Mouse (Mus musculus) E14TG2a.4 (cell line): ENCODE data around the gene Dhx37.

ENCODE experiments used
- H3K27me3 ChIP-seq: 2 replicates; pipeline ENCODE4 v1.6.1; 2014; ENCODE audit warnings: low read length, control low read depth; ENCODE audit not compliant: insufficient read depth
- H3K36me3 ChIP-seq: 2 replicates; pipeline ENCODE4 v1.6.1; 2014; ENCODE audit warnings: low read length, control low read depth; ENCODE audit not compliant: insufficient read depth
- H3K4me1 ChIP-seq: replicated peaks from 2 replicates; pipeline ENCODE4 v1.6.1; 2014; ENCODE audit warnings: low read depth, low read length, control low read depth
- H3K4me3 ChIP-seq: replicated peaks from 2 replicates; pipeline ENCODE4 v1.5.1; 2014; ENCODE audit warnings: mild to moderate bottlenecking, low read length
- H3K9me3 ChIP-seq: 2 replicates; pipeline ENCODE4 v1.6.1; 2014; ENCODE audit warnings: low read length, control low read depth
- CTCF ChIP-seq: conservative IDR thresholded peaks from 2 replicates; pipeline ENCODE4 v1.5.1; 2014; ENCODE audit warnings: low read length
- NANOG ChIP-seq: IDR thresholded peaks from 2 replicates; pipeline ENCODE4 v1.6.1; 2014; ENCODE audit warnings: borderline replicate concordance, low read length, mixed read lengths
- POU5F1 ChIP-seq: IDR thresholded peaks from 2 replicates; pipeline ENCODE4 v1.6.1; 2014; ENCODE audit warnings: low read length, borderline replicate concordance

Dhx37 gene

DNA sequence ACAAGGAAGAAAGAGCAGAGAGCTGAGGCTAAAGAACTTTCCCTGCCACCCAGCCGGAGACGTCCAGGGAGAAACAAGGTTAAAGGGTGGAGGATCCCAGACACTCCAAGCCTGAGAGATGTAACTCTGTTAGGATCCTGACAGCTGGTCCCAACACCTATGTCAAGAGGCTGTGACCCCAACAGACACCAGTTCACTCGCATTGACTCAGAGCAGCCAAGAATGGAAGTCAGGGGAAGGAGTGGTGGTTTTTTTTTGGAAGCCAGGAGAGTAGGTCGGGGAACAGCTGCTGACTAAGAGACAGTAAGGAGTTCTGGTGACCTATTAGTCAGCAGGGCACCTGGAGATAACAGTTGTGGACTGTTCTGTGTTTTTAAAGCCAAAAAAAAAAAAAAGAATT is 61.9 kb downstream of the Dhx37 start:
- no peak overlapping the region for H3K4me3 ChIP-seq
- peaks cover 8% of the 10 kb centered on the region; the same call in 1 of the 2 replicates for H3K4me1 ChIP-seq
- H3K27me3 ChIP-seq, result no peaks in the 10 kb centered on the region
- TF ChIP-seq NANOG, result no peak
- TF ChIP-seq CTCF, result no peak
- TF ChIP-seq POU5F1, result no peak
- no peaks in the 10 kb centered on the region for H3K36me3 ChIP-seq
- H3K9me3 ChIP-seq, result peaks cover 23% of the 10 kb centered on the region

DNA sequence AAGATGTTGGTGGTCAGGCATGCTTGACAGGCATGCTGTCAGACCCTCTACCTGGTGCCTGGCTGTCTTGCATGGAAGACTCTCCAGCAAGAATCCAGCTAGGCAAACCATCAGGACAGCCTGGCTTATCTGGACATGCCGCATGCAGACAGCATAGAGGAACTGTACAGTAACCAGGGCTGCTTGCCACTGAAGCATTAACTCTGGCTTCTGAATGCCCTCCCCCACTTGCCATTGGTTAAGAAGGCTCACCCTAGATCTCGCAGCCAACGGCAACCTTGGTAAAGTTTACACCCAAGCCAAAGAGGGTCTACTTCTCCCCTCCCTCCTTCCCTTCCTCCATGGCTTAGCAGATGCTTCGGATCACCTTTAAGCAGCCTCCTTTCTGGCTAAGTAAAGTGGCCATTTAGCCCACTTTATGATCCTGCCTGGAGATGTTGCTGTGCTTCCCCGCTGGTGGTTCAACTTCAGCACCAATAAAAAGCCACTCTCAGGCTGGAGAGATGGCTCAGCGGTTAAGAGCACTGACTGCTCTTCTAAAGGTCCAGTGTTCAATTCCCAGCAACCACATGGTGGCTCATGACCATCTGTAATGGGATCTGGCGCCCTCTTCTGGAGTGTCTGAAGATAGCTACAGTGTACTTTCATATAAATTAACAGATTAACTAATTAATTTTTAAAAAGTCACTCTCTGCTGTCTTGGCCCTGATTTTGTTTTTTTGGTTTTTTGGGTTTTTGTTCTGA is 62.8 kb downstream of the Dhx37 start:
- no peak overlapping the region for H3K4me3 ChIP-seq
- no peaks in the 10 kb centered on the region for H3K36me3 ChIP-seq
- no peaks in the 10 kb centered on the region for H3K27me3 ChIP-seq
- H3K9me3 ChIP-seq, result peaks cover 23% of the 10 kb centered on the region
- peaks cover 8% of the 10 kb centered on the region; the same call in 1 of the 2 replicates for H3K4me1 ChIP-seq
- TF ChIP-seq NANOG, result no peak
- peak; percentile 51 for TF ChIP-seq CTCF

DNA sequence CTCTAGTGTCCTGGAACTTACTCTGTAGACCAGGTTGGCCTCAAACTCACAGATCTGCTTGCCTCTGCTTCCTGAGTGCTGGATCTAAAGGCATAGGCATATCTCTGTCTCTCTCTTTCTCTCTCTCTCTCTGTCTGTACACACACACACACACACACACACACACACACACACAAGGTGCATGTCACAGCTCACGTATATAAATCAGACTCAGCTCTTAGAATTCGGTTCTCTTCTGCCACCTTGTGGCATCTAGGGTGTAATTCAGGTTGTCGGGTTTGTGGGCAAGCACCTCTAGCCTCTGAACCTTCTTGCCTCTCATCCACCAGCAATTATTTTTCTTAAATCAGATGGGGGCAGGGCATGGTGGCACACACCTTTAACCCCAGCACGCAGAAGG is 65.4 kb downstream of the Dhx37 start:
- peaks cover 9% of the 10 kb centered on the region for H3K9me3 ChIP-seq
- no peaks in the 10 kb centered on the region; the same call in 1 of the 2 replicates for H3K27me3 ChIP-seq
- no peaks in the 10 kb centered on the region for H3K36me3 ChIP-seq
- peaks cover 8% of the 10 kb centered on the region; the same call in 1 of the 2 replicates for H3K4me1 ChIP-seq
- no peak overlapping the region for H3K4me3 ChIP-seq
- TF ChIP-seq POU5F1 (no peak), CTCF (peak; percentile 57)

DNA sequence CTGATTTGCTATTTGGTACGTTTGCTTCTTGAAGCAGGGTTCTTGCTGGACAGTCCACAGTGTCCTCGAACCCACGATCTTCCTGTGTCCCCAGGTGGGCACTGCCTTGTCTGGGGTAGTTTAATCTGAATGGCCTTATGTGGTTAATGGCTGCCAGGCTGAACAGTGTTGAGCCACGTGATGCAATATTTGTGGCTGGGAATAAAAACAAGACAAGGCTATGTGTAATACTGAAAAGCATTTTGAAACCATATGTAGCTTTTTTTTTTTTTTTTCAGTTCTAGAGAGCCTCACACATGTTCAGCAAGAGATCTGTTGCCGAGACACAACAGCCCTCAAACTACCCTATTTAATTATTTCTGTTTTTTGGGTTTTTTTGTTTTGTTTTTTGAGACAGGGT is 65.8 kb downstream of the Dhx37 start:
- TF ChIP-seq CTCF (no peak), POU5F1 (no peak), NANOG (no peak)
- H3K4me3 ChIP-seq, result no peak overlapping the region
- no peaks in the 10 kb centered on the region for H3K36me3 ChIP-seq
- peaks cover 8% of the 10 kb centered on the region; the same call in 1 of the 2 replicates for H3K4me1 ChIP-seq
- peaks cover 5% of the 10 kb centered on the region; the same call in 1 of the 2 replicates for H3K9me3 ChIP-seq
- H3K27me3 ChIP-seq, result no peaks in the 10 kb centered on the region; the same call in 1 of the 2 replicates

DNA sequence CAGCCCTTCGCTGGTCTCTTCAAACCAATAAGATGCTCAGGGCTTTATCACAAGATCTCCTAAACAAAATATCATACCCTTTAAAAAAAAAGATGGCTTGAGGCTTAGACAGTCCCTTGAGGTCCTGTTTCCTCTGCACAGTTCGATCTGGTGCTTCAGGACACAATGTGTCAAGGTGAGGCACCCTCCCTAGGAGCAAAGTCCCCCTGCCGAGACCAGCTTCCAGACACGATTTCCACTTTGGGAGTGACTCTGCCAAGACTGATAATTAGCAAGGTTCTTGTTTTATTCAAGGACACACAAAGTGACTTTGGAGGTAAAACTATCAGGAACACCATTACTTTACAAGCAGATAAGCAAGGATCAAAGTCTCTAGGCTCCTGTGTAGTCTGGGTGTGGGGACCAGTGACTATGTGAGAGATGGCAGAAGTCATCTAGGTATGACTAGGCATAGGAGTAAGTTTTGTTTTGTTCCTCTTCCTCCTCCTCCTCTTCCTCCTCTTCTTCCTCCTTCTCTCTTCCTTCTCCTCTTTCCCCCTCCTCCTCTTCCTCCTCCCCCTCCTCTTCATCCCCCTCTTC is 69.0 kb downstream of the Dhx37 start:
- no peak overlapping the region for H3K4me3 ChIP-seq
- 0 out of 2 replicates have a peak, but pooled peaks cover 4% of the 10 kb centered on the region for H3K9me3 ChIP-seq
- TF ChIP-seq CTCF, result no peak
- no peak for TF ChIP-seq POU5F1
- TF ChIP-seq NANOG, result no peak
- no peaks in the 10 kb centered on the region for H3K36me3 ChIP-seq
- no peaks in the 10 kb centered on the region; the same call in 1 of the 2 replicates for H3K27me3 ChIP-seq
- H3K4me1 ChIP-seq, result peaks cover 6% of the 10 kb centered on the region; the same call in 1 of the 2 replicates

DNA sequence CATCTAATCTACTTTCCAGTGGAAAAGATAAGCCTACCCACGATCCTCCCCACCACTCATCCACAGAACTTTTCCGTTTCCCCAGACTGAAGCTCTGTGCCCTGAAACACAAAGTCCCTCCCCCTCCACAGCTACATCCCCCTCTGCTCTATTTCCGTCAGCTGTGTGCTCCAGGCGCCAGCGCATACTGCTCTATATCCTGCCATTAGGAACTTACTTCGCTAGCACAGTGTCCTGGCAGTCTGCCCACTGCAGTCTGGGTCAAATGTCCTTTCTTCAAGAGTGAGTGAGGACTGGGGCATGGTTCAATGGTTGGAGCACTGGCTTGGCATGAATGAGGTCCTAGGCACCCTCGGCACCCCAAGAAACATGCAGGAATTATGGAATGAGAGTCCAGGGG is 70.0 kb downstream of the Dhx37 start:
- TF ChIP-seq NANOG (no peak), POU5F1 (no peak), CTCF (no peak)

More for the DNA sequence above, 70.0 kb downstream of the Dhx37 start:
- H3K4me3 ChIP-seq, result no peak overlapping the region
- no peaks in the 10 kb centered on the region for H3K36me3 ChIP-seq
- H3K27me3 ChIP-seq, result no peaks in the 10 kb centered on the region; the same call in 1 of the 2 replicates
- peaks cover 6% of the 10 kb centered on the region; the same call in 1 of the 2 replicates for H3K4me1 ChIP-seq
- 0 out of 2 replicates have a peak, but pooled peaks cover 4% of the 10 kb centered on the region for H3K9me3 ChIP-seq
